Mouse (Mus musculus) left cerebral cortex, postnatal 4 days (tissue): ENCODE data around the gene Rpap2. TPM values are rescaled to one million over a fixed set of nuclear protein-coding genes. Genes with fewer than 3 reads are reported as not detected.

Source experiments
- DNase-seq: peaks from one replicate; pipeline ENCODE4 v3.0.0-alpha.2; 2022
- intact Hi-C: fragments of 180-260 bp; cut with DNase I; formaldehyde crosslinking; loops from one replicate; pipeline ENCODE4 v1.15.1; 2025
- total RNA-seq, 2 experiments: library from RNA; stranded (reverse); gene quantifications; 2 replicates each; pipeline ENCODE4 v1.2.3; 2021

Gene Rpap2
- total RNA-seq, 2 experiments from 2014 or later = 19.9 to 21.8 TPM

DNA sequence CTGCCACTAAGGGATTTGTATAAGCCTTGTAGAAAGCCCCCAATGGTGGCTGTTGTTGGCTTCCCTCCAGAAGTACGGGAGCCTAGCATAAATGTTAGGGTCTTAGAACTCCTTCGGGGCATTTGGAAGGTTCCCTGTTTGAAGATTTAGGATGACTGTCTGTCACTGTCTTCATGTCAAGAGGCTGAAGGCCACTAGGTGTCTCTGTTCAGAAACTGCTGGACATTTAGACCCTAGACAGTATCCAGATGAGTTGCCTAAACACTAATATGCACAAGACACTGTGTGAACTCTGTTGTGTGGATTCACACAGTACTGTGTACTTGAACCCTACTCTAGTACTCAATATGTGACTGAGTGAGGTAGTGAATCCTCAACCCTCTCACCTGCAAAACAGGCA lies 87.2 kb downstream of the Rpap2 start:
- intact Hi-C loops = no loop called here
- no peak for DNase-seq

DNA sequence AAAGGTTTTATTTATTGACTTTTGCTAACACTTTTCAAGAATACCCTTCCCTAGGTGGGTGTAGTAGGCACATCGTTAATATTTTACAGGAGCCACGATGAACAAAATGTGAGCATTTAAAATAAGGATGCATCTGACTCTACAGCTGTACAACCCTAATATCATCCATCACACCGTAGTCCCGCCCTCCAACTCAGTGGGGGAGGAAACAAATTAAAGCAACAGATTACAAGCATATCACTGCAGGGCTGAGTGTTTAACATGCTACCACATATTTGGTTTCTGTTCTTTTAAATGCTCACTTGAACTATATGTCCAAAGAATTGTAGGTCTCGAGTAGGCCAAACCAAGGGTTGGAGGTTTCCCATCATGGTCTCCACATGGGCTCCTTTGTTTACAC lies 90.0 kb downstream of the Rpap2 start:
- DNase-seq = no peak
- intact Hi-C loops = no loop called here

DNA sequence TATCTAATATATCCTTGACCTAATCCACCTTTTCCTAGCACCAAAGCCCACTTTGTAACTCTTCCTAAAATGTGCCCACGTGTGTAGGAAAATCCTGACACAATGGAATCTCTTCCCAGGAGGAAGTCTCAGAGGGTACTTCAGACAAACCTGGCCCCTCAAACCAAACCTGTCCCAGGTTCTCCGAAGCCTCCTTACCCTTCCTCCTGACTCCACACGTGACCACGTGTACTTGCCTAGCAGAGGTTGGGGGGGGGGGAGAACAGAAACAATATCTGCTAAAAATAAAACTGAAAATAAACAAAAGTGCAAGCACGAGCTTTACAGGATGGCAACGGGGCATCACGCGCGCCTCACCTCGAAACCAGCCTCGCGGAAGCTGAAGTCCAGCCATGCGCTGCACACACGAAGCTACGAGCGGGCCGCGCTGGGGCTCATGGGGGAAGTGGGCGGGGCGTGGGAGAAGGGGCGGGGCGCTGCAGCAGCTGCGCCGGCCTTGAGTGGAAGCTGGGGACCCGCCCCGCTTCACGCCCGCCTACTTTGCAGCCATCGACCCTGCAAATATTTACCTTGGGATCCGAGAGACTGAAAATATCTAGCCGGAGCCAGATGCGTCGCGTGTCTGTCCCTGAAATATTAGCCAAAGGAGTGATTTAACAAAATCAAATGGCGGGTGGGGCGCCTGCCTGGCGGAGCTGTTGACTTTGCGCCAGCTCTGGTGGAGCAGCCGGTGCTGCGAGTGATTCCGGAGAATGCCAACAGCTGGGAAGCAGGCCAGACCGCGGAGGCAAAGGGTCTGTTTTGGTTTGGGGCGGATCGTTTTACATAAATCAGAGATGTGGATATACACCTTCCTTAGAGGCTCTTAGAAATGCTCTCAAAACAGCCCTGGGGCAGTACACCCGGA lies 90.7 kb downstream of the Rpap2 start:
- peak; percentile 89 for DNase-seq
- intact Hi-C loops = no loop called here

DNA sequence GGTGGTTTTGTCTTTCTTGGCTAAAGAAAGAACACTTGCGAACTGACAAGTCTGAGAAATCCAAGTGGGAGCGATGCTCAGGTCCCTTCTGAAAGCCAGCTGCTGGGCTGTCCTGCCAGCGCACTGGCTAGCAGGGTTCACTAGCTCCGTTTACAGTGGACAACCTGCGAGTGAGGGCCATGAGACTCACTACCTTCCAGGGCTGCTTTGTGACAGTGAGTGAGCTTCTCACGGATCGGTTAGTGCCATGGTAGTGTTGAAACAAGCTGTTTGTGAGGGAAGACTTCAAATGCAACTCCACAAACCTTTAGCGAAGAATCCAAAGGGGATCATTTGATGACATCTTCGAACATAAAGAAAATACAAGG lies 91.3 kb downstream of the Rpap2 start:
- intact Hi-C loops = no loop called here
- no peak for DNase-seq

DNA sequence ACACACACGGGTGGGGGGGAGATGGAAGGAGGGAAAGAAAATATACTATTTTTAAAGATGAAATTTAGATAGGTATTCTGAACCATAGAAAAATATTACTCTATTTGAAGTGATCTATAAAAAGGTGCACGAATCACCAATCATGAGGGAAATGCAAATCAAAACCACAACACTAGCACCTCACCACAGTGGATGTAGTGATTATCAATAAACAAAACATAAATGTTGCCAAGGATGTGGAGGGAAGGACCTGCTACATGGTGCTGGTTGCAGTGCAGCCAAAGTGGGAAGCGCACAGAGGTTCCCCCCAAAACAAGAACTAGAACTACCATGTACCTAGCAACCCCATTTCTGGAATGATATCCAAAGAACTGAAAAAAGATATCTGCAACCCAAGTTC lies 97.8 kb downstream of the Rpap2 start:
- intact Hi-C loops = no loop called here
- no peak for DNase-seq

DNA sequence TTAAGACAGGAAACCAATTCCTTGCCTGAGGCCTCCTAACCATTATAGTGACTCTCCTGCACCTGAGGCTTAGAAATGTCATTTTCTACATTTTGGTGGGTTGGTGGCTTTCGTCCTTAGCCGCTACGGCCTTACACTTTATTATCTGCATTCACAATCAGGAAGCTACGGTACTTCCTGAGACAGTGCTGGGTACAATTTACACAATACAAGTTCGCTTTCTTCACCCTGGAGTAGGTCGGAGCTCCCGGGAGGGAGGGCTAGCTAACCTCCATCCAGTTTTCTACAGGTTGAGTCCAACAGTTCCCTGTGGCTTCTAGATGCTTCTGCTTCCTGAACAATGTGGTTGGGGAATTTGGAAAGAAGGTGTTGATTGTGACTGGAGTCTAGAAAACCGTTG lies 101.7 kb downstream of the Rpap2 start:
- no peak for DNase-seq
- intact Hi-C loops = no loop called here

DNA sequence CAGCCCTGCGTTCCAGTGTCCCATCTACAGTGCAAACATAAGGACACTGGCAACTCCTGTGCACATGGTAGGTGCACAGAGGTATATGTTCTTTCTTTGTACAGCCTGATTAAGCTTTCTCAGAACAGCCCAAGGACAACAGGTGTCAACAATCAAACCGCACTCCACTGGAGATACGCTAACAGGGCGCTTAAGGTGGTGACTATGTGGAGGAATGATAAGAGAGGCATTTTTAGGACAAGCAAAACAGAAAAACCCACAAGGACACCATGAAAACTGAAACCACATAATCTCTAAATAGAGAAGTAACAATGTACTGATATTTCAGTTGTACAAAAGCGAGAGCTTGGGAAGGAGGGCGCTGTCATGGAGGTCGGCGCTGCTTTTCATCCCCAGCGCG lies 103.7 kb downstream of the Rpap2 start:
- intact Hi-C loops = no loop called here
- DNase-seq = no peak

DNA sequence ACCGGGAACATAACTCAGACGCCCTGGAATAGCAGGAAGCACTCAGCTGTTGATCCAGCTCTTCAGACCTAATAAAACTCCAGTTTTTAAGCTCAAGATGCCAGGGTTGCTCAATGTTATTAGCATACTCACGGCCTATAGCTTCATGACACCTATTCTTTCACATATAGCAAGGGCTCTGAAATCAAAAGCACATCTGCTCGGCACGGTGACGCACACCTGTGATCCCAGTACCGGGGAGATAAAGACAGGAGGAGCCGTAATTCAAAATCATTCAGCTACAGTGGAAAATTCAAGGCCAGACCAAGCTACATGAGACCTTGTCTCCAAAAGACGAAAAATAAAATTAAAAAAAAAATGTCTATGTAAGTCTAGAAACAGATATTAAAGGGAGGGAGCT lies 104.5 kb downstream of the Rpap2 start:
- intact Hi-C loops = no loop called here
- no peak for DNase-seq

DNA sequence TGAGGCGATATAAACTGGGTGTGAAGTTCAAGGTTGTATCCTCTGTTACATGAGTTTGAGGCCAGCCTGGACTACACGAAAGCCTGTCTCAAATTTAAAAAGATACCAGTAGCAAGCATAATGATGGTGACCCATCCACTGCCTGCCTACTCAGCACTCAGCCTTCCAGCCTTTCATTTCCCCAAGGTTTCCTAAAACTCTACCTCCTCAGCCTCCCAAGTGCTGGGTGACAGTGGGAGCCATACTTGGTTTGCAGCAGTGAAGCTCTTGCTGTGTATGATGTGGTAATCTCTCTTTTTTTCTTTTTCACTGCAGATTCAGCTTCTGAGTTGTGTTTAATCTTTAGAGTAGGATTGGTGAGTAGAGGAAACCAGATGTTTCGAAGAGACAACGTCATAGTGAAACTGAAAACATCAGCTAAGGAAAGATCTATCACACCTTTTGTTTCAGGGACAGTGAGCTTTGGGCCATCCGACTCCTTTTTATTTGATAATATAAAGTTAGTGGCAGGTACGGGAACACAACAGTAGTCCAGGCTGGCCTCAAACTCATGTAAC lies 106.1 kb downstream of the Rpap2 start:
- no peak for DNase-seq
- intact Hi-C loops = no loop called here

DNA sequence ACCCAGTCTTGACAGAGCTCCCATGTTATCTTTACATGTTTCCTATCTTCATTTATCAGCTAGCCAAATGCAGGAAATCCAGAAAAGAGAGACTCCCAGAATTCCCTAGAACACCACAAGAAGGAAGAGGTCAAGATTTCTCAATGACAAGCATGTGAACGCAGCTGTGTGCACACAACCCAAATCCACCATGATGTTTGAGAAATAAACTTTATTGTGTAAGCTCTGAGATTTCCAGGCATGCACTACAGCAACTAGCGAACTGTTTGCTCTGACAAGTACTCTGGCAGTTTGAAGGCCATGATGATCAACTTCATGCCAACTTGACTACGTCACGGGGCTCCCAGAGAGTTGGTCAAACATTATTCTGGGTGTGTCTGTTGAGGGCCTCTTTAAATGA lies 108.6 kb downstream of the Rpap2 start:
- intact Hi-C loops = no loop called here
- no peak for DNase-seq

DNA sequence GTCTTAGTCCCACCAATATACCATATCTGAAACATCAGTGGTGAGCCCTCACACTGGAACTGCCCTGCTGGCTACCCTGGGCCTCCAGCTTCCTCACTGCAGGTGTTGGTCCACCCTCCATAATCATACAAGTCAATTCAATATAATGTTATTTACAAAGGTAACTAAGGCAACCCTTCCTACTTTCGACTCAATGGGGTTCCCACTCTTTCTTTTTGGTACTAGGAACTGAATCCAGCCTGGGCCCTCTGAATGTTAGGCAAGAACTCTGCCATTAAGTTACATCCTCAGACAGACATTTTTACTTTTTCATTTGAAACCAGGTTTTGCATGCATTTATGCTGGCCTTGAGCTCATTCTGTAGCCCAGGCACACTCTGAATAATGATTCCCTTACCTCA lies 109.1 kb downstream of the Rpap2 start:
- DNase-seq = no peak
- intact Hi-C loops = no loop called here

DNA sequence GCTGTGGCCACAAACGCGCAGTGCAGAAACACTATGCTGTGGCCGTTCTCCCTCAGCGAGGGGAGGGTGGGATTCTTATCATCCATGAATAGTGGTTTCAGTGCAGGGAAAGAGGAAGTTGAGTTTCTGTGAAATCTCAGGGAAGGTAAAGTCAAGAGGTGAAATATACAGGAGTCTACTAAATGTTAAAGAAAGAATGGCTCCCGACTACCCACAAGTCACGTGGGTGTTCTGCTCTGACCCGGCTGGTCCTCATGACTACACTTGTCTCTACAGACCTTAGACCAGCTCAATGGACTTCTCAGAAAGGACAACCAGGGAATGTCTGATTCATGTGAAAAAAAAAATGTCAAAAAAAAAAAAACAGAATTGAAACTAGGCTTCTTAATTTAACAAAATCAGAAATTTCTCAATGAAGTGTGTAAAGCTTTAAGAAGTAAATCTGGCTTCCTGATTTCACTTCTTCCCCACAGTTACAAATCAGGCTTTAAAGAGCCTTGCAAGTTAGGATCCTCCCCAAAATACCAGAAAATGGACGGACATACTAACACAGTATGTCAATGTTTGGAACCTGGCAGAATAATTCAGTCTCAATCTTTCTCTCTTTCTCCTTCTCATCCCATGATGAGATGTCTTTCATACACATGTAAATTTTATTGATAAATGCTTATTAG lies 111.1 kb downstream of the Rpap2 start:
- no peak for DNase-seq
- intact Hi-C loops = no loop called here

Other genes starting within 250 kb of the Rpap2 start
- 10 to 100 TPM; 15.4 to 15.7 TPM for gene Ephx4, start 194.6 kb upstream of the Rpap2 start, total RNA-seq
- gene Lpcat2b, start 165.8 kb upstream of the Rpap2 start, total RNA-seq = not detected
- gene Btbd8, start 159.4 kb upstream of the Rpap2 start, total RNA-seq = 10 to 100 TPM; 61.9 to 64.8 TPM
- under 1 TPM; 0.32 to 0.48 TPM for gene Gm42669, start 89.8 kb upstream of the Rpap2 start, total RNA-seq
- gene 1700028K03Rik, start 62.7 kb upstream of the Rpap2 start, total RNA-seq = under 1 TPM; 0.30 to 0.32 TPM
- gene Glmn, start 515 bp downstream of the Rpap2 start, total RNA-seq = 10 to 100 TPM; 25.8 to 27.7 TPM
- gene Gfi1, start 128.7 kb downstream of the Rpap2 start, total RNA-seq = under 1 TPM in 1 of 2 experiments, not detected in 1; 0.36 TPM
- gene Ube2d2b, start 232.7 kb downstream of the Rpap2 start, total RNA-seq = not detected